Mouse (Mus musculus): Measurements from ENCODE around the gene Tbrg4. TPM values are rescaled to one million over a fixed set of nuclear protein-coding genes. Genes with fewer than 3 reads are reported as not detected.

The Tbrg4 gene
- total RNA-seq, 2 experiments from 2014 or later: 50.5 to 52.2 TPM

DNA sequence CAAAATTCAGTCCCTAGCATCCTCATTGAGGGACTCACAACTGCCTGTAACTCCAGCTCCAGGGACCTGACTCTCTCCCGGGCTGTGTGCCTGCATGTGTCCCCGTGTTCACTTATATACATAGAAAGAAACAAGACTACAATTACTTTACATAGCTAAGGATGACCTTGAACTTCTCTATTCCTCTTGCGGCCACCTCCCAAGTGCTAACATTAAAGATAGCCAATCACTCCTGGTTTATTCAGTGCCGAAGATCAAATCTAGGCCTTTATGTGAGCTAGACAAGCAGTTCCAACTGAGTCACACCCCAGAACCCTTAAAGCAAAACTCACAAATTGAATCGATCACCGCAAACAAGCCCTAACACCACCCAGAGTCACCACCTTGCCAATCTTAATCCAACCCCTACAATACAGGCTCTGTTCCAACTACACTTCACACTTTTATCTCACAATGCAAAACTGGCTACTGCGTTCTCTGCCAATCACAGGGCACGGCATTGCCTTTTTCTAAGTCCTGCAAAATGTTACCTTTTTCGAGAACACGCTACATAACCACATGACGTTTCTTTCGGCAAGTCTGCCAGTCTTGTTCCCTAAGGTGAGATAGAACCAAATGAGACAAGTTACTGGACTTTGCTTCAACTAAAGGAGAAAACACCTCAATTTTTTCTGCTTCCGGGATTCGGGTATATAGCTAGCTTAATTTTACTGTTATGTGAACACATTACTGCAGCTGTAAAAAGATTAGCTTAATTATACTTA is 1.1 kb downstream of the Tbrg4 start:
- intact Hi-C loops (cut with DNase I): no loop called here
- no peak for DNase-seq

DNA sequence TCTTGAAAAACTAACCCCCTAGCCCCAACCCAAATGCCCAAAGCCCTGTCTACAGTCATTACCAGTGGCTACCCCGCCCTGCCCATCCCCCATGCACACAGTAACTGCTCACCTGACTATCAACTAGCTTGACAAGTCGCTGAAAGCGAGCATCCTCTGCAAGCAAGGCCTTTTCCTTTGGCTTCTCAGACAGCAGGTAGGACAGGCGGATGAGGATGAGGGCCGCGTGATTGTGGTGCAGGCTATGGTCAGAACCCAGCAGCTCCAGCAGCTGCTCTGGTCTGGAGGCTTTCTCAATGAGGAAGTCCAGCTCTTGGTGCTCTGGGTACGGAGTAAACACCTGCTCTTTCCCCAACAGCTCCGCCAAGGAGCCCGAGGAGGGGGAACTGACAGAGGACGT is 2.2 kb downstream of the Tbrg4 start:
- DNase-seq: no peak
- intact Hi-C loops (cut with DNase I): no loop called here

DNA sequence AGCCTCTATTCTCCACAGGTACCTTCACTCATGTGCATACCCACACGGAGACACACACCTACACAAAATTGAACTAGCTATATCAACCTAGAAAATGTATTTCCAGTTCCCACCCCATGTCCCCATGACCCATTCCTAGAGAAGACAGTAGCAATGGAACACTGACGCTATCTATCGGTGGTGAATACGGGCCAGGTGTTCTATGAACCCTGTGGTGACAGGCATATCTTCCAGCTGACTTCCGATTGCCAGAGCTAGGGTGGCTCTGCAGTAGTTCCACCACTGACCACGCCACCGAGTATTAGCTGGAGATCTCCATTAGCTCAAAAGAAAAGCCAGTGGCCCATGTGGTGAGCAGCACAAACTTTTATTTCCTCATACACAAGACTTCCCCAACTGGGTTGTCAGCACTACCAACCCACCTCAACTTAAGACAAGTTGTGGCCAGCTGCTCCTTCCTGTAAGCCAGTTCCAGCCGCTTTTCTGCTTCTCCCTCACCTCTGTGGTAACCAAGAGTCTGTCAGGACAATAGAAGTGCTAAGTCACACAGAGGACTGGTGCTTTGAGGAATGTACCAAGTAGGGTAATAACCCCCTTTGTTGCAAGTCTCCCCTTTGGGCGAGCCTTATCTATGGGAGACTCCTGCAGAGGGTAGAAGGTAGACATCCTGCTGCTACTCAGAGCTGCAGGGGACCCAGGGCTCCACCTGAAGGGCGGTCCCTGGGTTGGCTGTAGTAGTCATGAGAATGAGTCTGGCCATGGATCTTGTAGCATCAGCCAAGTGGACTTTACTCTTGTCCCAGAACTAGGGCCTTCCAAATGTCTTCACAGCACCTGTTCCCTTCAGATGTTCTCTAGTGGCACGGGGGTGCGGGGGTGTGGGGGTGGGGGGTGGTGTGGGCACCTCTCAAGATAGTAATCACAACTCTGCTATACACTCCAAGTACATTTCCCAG is 10.3 kb downstream of the Tbrg4 start:
- intact Hi-C loops (cut with DNase I): no loop called here

DNA sequence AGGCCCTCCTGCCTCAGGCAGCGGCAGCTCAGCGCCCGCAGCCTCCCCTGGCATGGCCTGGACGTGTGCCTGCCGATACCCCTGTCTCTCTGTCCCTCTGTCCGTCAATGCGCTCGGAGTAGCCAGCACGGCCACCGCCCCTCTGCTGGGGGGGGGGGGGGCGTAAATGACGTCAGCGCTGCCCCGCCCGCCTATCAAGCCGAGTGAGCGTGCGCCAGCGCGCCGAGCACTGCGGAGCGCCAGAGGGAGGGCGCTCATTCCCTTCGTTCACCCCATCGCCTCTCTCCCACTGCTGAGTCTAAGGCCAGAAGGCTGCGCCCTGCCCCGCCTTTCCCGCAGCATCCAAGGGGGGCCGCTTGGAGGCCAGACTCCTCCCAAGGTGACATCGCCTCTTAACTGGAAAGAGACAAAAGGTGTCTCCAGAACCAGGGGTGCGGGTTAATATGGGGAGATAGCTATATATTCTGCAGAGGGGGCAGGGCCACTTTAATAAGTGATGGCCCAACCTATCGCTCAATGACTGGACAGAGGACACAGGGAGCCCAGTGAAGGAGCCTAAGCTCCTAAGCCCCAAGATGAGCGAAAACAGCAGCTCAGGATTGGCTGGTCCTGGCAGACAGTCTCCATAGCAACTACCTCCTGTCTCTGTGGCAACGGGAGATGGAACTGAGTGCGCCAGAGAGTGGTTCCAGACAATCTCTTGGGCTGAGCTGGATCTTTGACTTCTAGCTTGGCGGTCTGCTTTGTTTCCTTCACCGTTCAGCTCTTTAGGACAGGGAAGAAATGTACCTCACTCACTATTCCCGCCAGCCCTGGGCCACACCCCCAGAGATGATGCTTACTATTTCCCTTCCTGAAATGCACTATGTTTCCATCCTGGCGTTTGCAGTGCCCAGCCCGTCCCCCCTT is 20.1 kb downstream of the Tbrg4 start, which contains the start of gene Nacad:
TSS of gene Nacad (minus strand) at position 563 of the 909 bp plus-strand sequence.
- intact Hi-C loops (cut with DNase I): no loop called here
- peak; percentile 83 for DNase-seq

More for the DNA sequence above, 10.3 kb downstream of the Tbrg4 start:
- DNase-seq: no peak

DNA sequence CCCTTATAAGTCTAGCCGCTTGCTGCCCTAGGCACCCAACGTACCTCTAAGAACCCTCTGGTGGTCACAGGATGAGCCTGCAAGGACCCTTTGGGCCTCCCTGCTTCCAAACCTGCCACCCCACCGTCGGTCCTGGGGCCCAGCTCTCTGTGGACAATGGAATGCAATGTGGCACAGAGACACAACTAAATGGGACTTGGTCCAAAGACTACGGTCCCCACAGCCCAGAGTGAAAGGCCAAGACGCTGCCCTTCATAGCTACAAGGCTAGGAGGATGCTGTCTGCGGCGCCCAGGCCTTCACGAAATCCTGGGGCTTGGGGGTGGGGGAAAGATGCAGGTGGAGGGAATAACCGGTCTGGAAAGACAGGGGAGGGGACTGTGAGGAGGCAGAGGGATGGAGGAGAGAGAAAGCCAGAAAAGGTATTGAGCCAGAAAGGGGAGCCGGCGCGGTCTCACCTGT is 20.8 kb downstream of the Tbrg4 start:
- DNase-seq: no peak
- intact Hi-C loops (cut with DNase I): no loop called here

DNA sequence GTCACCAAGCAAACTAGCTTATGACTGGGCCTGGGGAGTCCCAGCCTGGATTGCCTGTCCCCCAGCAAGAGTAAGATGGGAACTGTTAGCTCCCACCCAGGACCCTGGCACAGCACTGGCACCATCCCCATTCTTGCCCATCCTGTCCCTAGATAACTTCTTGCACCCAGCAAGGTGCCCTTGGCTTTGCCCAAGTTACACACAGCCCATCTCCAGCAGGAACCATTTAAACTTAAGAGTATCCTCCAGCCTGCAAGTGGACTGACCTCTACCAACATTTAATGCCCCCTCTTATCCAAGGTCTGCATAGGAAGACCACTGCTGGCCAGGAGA is 21.3 kb downstream of the Tbrg4 start:
- DNase-seq: peak; percentile 21
- intact Hi-C loops (cut with DNase I): no loop called here

DNA sequence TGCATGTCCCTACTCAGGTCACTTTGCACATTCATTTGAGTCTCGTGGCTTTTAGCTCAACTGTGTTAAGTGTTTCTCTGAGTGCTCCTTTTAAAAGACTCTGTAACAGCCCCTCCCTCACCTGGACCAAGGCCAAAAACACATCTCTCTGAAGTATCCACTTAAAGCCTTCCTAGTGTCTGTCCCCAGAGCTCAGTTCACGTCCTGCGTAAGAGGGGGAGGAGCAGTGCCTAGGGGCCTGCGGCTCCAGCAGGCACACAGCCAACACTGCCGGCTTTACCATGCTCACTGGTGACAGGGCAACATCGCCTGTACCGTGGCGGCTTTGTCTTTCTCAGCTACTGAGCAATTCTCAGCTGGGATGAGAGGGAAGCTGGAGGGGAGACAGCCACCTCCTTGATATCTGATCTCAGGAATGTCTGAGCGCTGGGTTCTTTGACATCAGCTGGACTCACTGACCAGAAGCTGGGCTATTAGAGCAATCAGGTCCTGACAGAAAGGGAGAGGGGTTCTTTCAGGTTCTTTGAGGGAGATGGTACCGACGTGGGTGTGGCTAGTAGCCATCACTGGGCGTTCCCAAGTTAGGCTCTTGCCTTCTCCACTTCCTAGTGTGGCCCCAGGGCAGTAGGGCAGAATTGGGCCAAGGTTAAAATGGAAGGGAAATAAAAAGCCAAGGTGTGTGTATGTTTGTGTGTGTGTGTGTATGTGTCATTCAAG is 21.8 kb downstream of the Tbrg4 start:
- intact Hi-C loops (cut with DNase I): no loop called here
- DNase-seq: peak; percentile 83

DNA sequence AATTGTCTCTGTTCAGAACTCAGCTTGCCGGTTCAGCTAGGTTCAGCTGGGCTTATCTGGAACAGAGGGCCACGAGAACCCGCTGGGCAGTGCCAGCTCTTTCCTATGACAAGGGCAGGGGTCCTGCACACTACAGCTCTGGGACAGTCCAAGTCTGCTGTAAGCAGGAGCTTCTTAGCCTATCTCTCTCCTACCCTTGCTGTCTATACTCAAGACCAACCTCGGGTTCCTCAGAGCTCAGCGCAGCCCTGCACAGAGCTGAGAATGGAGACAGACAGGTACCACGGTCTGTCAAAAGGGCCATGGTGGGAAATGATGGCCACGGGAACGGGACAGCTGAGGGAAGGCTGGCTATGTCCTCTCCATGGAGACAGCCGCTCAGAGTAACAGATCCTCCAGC is 22.6 kb downstream of the Tbrg4 start:
- intact Hi-C loops (cut with DNase I): no loop called here
- DNase-seq: no peak

DNA sequence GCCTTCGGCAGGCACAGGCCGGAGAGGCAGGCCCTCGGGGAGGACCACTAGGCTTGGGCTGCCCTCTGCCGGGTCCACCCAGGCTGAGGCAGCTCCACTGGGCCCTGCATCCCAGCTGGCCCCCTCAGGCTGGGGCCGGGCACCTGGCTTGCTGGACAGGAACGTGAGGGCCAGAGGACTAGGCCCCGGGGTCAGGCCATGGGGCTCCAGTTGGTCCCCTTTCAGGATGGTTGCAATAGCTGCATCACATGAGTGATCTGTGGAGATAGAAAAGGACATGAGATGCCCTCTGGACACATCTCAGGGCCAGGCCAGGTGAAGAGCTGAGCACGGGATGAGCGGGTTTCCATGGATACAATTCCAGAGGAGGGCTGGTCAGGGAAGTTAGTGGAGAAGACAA is 23.2 kb downstream of the Tbrg4 start:
- intact Hi-C loops (cut with DNase I): no loop called here
- DNase-seq: no peak

DNA sequence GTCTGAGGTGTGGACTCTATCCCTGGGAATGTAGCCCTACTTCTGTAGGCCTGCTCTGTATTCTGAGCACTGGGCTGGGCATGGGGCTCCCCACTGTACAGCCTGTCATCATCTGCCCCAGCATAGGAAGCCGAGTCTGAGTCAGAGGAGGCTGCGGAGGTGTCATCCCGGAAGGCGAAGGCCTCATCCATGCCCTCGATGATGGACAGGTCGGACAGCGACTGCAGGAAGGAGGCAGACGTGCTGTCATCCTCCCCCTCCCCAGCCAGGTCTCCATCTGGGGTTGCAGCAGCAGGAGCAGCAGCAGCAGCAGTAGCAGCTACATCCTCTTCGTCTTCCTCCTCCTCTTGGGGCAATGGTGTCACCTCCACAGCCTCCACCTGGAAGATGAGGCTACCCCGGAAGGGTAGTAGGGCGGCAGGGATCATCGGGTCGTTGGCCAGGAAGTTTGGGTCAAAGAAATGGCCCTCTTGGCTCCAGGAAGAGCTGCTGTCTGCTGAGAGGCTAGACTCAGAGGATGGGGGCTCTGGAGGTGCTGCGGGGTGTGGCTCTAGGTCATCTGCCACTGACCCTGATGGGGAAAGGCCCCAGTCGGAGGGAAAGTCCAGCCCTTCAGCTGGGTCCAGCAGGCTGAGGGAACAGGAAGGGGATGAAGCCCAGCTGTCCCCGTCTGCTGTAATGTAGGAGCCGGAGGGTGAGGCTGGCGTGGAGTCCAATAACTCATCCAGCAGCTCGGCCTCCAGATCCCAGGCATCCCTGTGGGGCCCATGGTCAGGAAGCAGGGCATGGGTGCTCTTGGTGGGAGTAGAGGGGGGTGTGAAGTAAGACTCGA is 24.0 kb downstream of the Tbrg4 start:
- no peak for DNase-seq
- intact Hi-C loops (cut with DNase I): no loop called here

DNA sequence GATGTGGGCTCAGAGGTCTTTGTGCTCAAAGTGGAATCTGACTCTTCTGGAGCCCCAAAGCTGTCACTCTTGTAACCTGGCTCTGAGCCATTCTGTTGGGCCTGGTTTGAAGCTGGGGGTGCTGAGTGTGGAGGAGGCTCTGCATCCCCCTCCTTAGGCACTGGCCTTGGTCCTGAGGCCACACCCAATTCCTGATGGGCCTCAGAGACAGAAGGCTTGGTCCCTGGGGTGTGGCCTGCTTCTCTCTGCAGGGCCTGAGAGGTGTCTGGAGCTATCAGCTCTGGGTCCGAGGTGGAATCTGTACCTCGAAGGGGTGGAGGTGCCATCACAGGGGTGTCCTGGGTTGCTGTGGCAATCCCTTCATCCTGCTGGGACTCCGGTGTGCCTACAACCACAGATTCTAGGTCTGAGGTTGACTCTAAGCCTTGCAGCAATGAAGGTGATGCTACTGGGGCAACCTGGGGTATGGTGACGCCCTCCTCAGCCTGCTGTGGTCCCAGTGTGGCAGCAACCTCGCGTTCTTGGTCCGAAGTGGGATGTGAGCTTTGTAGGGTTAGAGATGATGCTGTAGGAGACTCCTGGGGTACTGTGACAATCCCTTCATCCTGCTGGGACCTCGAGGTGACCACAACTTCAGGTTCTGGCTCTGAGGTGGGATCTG is 25.5 kb downstream of the Tbrg4 start:
- DNase-seq: no peak
- intact Hi-C loops (cut with DNase I): no loop called here

DNA sequence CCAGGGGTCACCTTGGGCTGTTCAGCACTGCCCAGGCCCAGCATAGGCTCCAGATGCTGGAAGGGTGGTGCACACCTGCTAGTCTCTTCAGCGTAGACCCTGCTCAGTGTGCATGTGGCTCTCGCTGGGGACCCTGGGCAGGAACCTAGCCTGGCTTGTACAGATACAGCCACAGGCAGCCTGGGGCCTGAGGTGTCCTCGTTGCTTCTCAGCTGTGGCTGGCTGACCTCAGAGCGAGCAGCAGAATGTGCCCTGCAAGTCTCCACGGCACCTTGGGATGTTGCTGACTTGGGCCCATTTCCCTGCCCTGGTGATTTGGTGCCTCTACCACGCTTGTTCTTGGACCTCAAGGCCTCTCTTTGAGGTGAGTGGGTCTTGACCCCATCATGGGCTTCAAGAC is 26.0 kb downstream of the Tbrg4 start:
- intact Hi-C loops (cut with DNase I): no loop called here
- no peak for DNase-seq

DNA sequence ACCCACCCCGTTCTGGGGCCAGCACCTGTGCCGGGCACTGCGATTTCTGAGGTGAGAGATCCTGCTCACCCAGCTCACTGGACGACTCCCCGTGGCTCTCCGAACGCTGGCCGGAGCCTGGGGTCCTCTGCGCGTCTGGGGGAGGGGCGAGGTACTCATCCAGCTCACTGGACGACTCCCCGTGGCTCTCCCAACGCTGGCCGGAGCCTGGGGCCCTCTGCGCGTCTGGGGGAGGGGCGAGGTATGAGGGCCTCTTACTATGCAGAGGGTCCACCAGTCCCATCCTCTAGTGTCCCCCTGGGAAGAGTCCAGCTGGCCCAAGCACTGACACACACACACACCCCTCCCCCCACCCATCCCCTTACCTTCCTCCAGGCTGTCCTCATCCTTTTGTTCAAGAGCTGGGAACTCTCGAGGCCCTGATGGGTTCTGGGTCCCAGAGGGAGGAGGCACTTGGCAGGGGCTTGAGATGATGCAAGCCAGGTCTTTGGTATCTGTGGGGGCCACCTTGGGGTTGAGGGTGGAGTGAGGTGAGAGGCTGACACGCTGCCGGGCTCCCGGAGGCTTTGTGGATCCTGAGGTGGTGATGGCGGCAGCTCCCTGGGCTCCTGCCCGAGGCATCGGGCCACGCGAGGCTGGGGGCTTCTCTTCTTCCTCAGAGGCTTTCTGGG is 26.7 kb downstream of the Tbrg4 start:
- DNase-seq: peak; percentile 37
- intact Hi-C loops (cut with DNase I): no loop called here

DNA sequence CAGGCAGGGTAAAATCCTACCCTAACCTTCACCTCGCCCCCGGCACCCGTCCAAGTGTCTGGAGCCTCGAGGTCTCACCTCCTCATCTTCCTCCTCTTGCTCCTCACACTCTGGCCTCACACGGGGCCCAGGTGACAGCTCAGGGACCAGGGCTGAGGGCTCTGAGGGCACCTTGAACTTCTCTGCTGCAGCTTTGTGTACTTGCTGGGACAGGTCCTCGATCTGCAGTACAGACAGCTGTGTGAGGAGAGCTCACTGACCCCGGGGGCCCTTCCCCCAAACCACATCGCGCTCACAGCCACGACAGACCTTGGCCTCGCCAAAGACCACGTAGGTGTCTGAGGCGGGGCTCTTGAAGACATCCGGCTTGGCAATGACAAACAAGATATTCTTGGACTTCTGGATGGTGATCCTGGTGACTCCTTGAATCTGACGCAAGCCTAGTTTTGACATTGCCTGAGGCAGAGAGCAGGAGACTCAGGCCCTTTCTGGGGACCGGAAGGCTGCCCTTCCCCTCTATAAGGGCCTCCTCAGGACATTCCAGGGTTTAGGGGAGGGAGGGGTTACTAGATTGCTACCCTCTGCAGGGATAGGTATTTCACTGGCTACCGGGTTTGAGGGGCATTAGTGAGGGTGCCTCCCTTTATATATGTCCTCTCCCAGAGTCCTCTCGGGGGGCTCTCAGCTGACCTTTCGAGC is 27.5 kb downstream of the Tbrg4 start:
- intact Hi-C loops (cut with DNase I): no loop called here
- DNase-seq: no peak

DNA sequence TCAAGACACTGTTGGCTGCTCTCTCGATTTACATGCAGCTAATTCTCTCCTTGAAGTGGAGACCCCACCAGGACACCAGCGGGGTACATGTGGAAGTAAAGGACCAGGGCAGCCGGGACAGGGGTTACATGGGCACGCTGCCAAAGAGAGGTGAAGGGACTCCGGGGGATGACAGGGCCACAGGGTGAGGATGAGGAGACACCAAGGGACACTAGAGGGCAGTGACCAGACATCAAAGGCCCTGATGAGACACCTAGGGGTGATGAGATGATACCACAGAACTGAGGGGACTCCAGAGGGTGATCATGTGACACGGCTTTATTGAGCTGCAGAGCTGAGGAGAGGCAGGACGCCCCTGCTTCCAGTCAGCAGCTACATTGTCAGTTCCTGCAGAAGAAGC is 28.3 kb downstream of the Tbrg4 start:
- peak; percentile 31 for DNase-seq
- intact Hi-C loops (cut with DNase I): no loop called here

DNA sequence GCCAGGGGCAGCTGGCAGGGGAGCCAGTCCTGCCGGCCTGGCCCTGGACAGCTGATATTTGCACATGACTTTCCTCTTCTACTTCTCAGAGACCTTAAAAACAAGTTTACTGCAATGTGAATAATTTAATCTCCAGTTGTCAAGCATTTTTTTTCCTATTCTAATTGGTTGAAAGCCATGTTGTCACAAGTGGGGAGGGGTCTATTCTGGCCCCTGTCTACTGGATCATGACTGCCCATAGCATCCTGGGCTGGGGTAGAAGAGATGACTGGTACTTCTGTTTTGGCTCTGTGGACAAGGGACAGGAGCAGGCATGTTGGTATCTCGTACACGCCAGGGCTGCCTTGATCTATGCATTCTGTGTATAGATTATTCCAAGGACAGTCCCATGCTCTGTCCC is 29.3 kb downstream of the Tbrg4 start:
- intact Hi-C loops (cut with DNase I): no loop called here
- DNase-seq: no peak

DNA sequence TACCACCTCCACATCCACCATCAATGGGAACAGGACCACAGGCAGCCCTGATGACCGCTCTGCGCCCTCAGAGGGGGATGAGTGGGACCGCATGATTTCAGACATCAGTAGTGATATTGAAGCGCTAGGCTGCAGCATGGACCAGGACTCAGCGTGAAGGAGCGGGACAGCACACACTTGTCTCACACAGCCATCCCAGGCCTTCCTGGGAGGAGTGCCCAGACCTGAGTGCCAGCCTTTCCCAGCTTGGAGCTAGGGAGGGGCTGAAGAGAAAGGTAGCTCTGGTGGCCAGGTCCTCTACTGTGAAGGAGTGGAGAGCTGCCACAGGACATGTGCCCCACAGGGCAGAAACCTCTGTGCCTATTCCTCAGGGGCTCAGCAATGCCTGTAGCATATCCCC is 29.7 kb downstream of the Tbrg4 start:
- no peak for DNase-seq
- intact Hi-C loops (cut with DNase I): no loop called here

DNA sequence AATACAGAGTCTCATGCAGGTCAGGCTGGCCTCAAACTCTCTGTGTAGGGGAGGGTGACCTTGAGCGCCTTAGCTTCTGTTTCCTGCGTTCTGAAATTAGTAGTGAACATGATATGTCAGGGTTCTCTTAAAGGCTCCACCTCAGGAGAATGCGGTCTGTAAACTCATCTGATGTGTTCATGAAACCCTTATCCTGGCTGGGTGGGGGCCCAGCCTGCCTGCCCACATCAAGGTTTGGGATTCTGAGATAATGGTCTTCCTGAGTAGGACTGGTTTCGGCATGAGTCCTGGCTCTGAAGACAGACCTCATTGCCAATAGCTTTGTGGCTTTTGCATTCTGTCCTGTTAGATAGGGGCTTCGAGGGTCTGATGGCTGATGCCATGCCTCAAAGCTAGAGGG is 30.5 kb downstream of the Tbrg4 start:
- DNase-seq: no peak
- intact Hi-C loops (cut with DNase I): no loop called here

Measured in left cerebral cortex, postnatal 4 days (tissue).